Mouse (Mus musculus) gastrocnemius, postnatal 10 days (tissue): Measurements from ENCODE around the gene Smc6. TPM values are rescaled to one million over a fixed set of nuclear protein-coding genes. Genes with fewer than 3 reads are reported as not detected.

Experiments used
- DNase-seq: peaks from one replicate; pipeline ENCODE4 v3.0.0; 2021; ENCODE audit warnings: mixed read lengths
- total RNA-seq, 2 experiments: library from RNA; stranded (reverse); gene quantifications; 2 replicates each; pipeline ENCODE4 v1.2.3; 2021

Gene Smc6
- total RNA-seq, 2 experiments from 2014 or later = 47.5 to 55.2 TPM

- DNase-seq = no peak
These were observed 15.9 kb downstream of the Smc6 start for GRCm38 (mm10) chr12:11281584-11281983.

GRCm38 (mm10) chr12:11286382-11286781 is 20.7 kb downstream of the Smc6 start:
- DNase-seq = no peak

- no peak for DNase-seq
These were observed 35.2 kb downstream of the Smc6 start for GRCm38 (mm10) chr12:11300858-11301257.

- no peak for DNase-seq
These were observed 41.3 kb downstream of the Smc6 start for GRCm38 (mm10) chr12:11306753-11307645.

GRCm38 (mm10) chr12:11311106-11311505 is 45.4 kb downstream of the Smc6 start:
- DNase-seq = no peak

GRCm38 (mm10) chr12:11313840-11314239 is 48.2 kb downstream of the Smc6 start:
- DNase-seq = no peak

- DNase-seq = no peak
These were observed 52.0 kb downstream of the Smc6 start for GRCm38 (mm10) chr12:11317671-11318070.

- DNase-seq = no peak
These were observed 58.8 kb downstream of the Smc6 start for GRCm38 (mm10) chr12:11324480-11324879.

GRCm38 (mm10) chr12:11326483-11326882 is 60.8 kb downstream of the Smc6 start:
- DNase-seq = no peak

- peak; percentile 60 for DNase-seq
These were observed 71.2 kb downstream of the Smc6 start for GRCm38 (mm10) chr12:11336845-11337244.

- no peak for DNase-seq
These were observed 72.6 kb downstream of the Smc6 start for GRCm38 (mm10) chr12:11338251-11338650.

GRCm38 (mm10) chr12:11342020-11342600 is 76.4 kb downstream of the Smc6 start:
- DNase-seq = no peak

GRCm38 (mm10) chr12:11345963-11346362 is 80.3 kb downstream of the Smc6 start:
- no peak for DNase-seq

GRCm38 (mm10) chr12:11348423-11348822 is 82.7 kb downstream of the Smc6 start:
- no peak for DNase-seq

GRCm38 (mm10) chr12:11349870-11350269 is 84.2 kb downstream of the Smc6 start:
- no peak for DNase-seq

- DNase-seq = peak; percentile 80
These were observed 85.2 kb downstream of the Smc6 start for GRCm38 (mm10) chr12:11350895-11351294.

GRCm38 (mm10) chr12:11362435-11362834 is 96.7 kb downstream of the Smc6 start:
- DNase-seq = no peak

- no peak for DNase-seq
These were observed 99.2 kb downstream of the Smc6 start for GRCm38 (mm10) chr12:11364870-11365269.

- DNase-seq = no peak
These were observed 101.5 kb downstream of the Smc6 start for GRCm38 (mm10) chr12:11367099-11367765.
